Mouse (Mus musculus) MEL (cell line): Measurements from ENCODE around the gene Ivd. TPM values are rescaled to one million over a fixed set of nuclear protein-coding genes. Genes with fewer than 3 reads are reported as not detected.

Experiments used
- DNase-seq: peaks from one replicate; pipeline ENCODE4 v3.0.0; 2011; ENCODE audit warnings: low read depth, low spot score
- H3K27ac ChIP-seq: 2 replicates; pipeline ENCODE4 v1.5.1; 2012; ENCODE audit warnings: low read depth, mild to moderate bottlenecking, control low read depth, low read length, moderate library complexity; ENCODE audit not compliant: control insufficient read depth
- H3K27me3 ChIP-seq, 2 experiments: fragments of 150-350 bp in 1 of 2; sonication (generic) in 1 of 2; 2 replicates each; pipeline ENCODE4 v1.6.1; 2012; ENCODE audit warnings: low read length in 2 of 2, mild to moderate bottlenecking in 2 of 2, improper control_type of control experiment in 1 of 2, moderate library complexity in 1 of 2; ENCODE audit not compliant: insufficient read depth in 2 of 2, control insufficient read depth in 1 of 2
- H3K36me3 ChIP-seq, 2 experiments: 2 replicates each; pipeline ENCODE4 v1.6.1; 2012 to 2014; ENCODE audit warnings: low read length in 2 of 2, improper control_type of control experiment in 1 of 2, inconsistent platforms in 1 of 2, mild to moderate bottlenecking in 1 of 2; ENCODE audit not compliant: insufficient read depth in 2 of 2, control insufficient read depth in 1 of 2
- H3K4me1 ChIP-seq, 2 experiments: fragments of 150-350 bp in 1 of 2; sonication (generic) in 1 of 2; 2 replicates each; pipeline ENCODE4 v1.6.1; 2012; ENCODE audit warnings: low read length in 2 of 2, improper control_type of control experiment in 1 of 2, mild to moderate bottlenecking in 1 of 2; ENCODE audit not compliant: insufficient read depth in 2 of 2, control insufficient read depth in 1 of 2
- H3K4me3 ChIP-seq, 2 experiments: fragments of 150-350 bp in 1 of 2; sonication (generic) in 1 of 2; 2 replicates each; pipeline ENCODE4 v1.5.1; 2012; ENCODE audit warnings: low read depth in 2 of 2, low read length in 2 of 2, mild to moderate bottlenecking in 2 of 2, moderate library complexity in 2 of 2, control low read depth in 1 of 2, improper control_type of control experiment in 1 of 2; ENCODE audit not compliant: control insufficient read depth in 1 of 2, insufficient read depth in 1 of 2
- H3K79me2 ChIP-seq: 2 replicates; pipeline ENCODE4 v1.6.1; 2012; ENCODE audit warnings: mild to moderate bottlenecking, low read length, moderate library complexity; ENCODE audit not compliant: control insufficient read depth, poor library complexity, insufficient read depth
- H3K9ac ChIP-seq: 2 replicates; pipeline ENCODE4 v1.6.1; 2012; ENCODE audit warnings: low read depth, mild to moderate bottlenecking, control low read depth, low read length, moderate library complexity; ENCODE audit not compliant: control insufficient read depth, poor library complexity, severe bottlenecking
- H3K9me3 ChIP-seq: fragments of 150-350 bp; sonication (generic); replicated peaks from 2 replicates; pipeline ENCODE4 v1.6.1; 2012; ENCODE audit warnings: mild to moderate bottlenecking, low read length, improper control_type of control experiment, moderate library complexity; ENCODE audit not compliant: insufficient read depth
- BHLHE40 ChIP-seq: IDR thresholded peaks from 2 replicates; pipeline ENCODE4 v1.6.1; 2012; ENCODE audit warnings: low read depth, mild to moderate bottlenecking, inconsistent platforms, low read length, improper control_type of control experiment, borderline replicate concordance
- CTCF ChIP-seq, 3 experiments: IDR thresholded peaks in 2 of 3; conservative IDR thresholded peaks in 1 of 3; 2 replicates each; pipeline ENCODE4 v1.5.1; 2011 to 2012; ENCODE audit warnings: low read length in 3 of 3, low read depth in 2 of 3, mild to moderate bottlenecking in 2 of 3, improper control_type of control experiment in 1 of 3, inconsistent platforms in 1 of 3, mixed read lengths in 1 of 3, moderate library complexity in 1 of 3; ENCODE audit not compliant: control insufficient read depth in 1 of 3, insufficient read depth in 1 of 3, poor library complexity in 1 of 3, severe bottlenecking in 1 of 3
- ELF1 ChIP-seq: IDR thresholded peaks from 2 replicates; pipeline ENCODE4 v1.6.1; 2014; ENCODE audit warnings: low read depth, mild to moderate bottlenecking, inconsistent platforms, low read length, improper control_type of control experiment, moderate library complexity
- EP300 ChIP-seq, 2 experiments: IDR thresholded peaks; 2 replicates each; pipeline ENCODE4 v1.6.1; 2011; ENCODE audit warnings: improper control_type of control experiment in 2 of 2, low read length in 2 of 2, low read depth in 1 of 2, mild to moderate bottlenecking in 1 of 2
- GABPA ChIP-seq: IDR thresholded peaks from 2 replicates; pipeline ENCODE4 v1.6.1; 2012; ENCODE audit warnings: low read depth, mild to moderate bottlenecking, inconsistent platforms, low read length, improper control_type of control experiment, moderate library complexity
- GATA1 ChIP-seq: IDR thresholded peaks from 2 replicates; pipeline ENCODE4 v1.6.1; 2011; ENCODE audit warnings: low read depth, low read length, improper control_type of control experiment
- MAX ChIP-seq: IDR thresholded peaks from 2 replicates; pipeline ENCODE4 v1.6.1; 2011; ENCODE audit warnings: low read length, improper control_type of control experiment
- MEF2A ChIP-seq: IDR thresholded peaks from 2 replicates; pipeline ENCODE4 v1.6.1; 2014; ENCODE audit warnings: low read depth, mild to moderate bottlenecking, inconsistent platforms, low read length, improper control_type of control experiment; ENCODE audit not compliant: poor library complexity, insufficient replicate concordance, severe bottlenecking; ENCODE audit errors: extremely low read depth
- MYC ChIP-seq: IDR thresholded peaks from 2 replicates; pipeline ENCODE4 v1.6.1; 2011; ENCODE audit warnings: low read depth, mild to moderate bottlenecking, low read length, improper control_type of control experiment, moderate library complexity
- POLR2A ChIP-seq, 2 experiments: IDR thresholded peaks; 2 replicates each; pipeline ENCODE4 v1.6.1; 2011 to 2012; ENCODE audit warnings: low read length in 2 of 2, mild to moderate bottlenecking in 2 of 2, control low read depth in 1 of 2, improper control_type of control experiment in 1 of 2, low read depth in 1 of 2, moderate library complexity in 1 of 2; ENCODE audit not compliant: control insufficient read depth in 1 of 2, insufficient read depth in 1 of 2, poor library complexity in 1 of 2
- POLR2AphosphoS5 ChIP-seq: IDR thresholded peaks from 2 replicates; pipeline ENCODE4 v1.6.1; 2012; ENCODE audit warnings: low read depth, borderline replicate concordance, mild to moderate bottlenecking, inconsistent platforms, low read length, moderate library complexity, mixed read lengths
- RAD21 ChIP-seq: IDR thresholded peaks from 2 replicates; pipeline ENCODE4 v1.6.1; 2011; ENCODE audit warnings: mild to moderate bottlenecking, low read depth, low read length, improper control_type of control experiment
- SIN3A ChIP-seq: IDR thresholded peaks from 2 replicates; pipeline ENCODE4 v1.6.1; 2012; ENCODE audit warnings: low read length, improper control_type of control experiment, inconsistent platforms
- TAL1 ChIP-seq: IDR thresholded peaks from 2 replicates; pipeline ENCODE4 v1.6.1; 2012; ENCODE audit warnings: mild to moderate bottlenecking, inconsistent platforms, low read length, moderate library complexity, mixed read lengths
- TBP ChIP-seq: IDR thresholded peaks from 2 replicates; pipeline ENCODE4 v1.8.0; 2011; ENCODE audit warnings: low read depth, low read length, improper control_type of control experiment
- USF2 ChIP-seq, 2 experiments: IDR thresholded peaks; 2 replicates each; pipeline ENCODE4 v1.6.1; 2011 to 2012; ENCODE audit warnings: improper control_type of control experiment in 2 of 2, low read length in 2 of 2, borderline replicate concordance in 1 of 2, inconsistent platforms in 1 of 2, low read depth in 1 of 2, mild to moderate bottlenecking in 1 of 2; ENCODE audit not compliant: insufficient read depth in 1 of 2
- ZC3H11A ChIP-seq: IDR thresholded peaks from 2 replicates; pipeline ENCODE4 v1.6.1; 2012; ENCODE audit warnings: low read depth, mild to moderate bottlenecking, inconsistent platforms, low read length, improper control_type of control experiment
- ZKSCAN1 ChIP-seq: IDR thresholded peaks from 2 replicates; pipeline ENCODE4 v1.6.1; 2012; ENCODE audit warnings: low read depth, mild to moderate bottlenecking, inconsistent platforms, low read length, improper control_type of control experiment, moderate library complexity
- ZMIZ1 ChIP-seq: IDR thresholded peaks from 2 replicates; pipeline ENCODE4 v1.6.1; 2012; ENCODE audit warnings: low read depth, mild to moderate bottlenecking, inconsistent platforms, low read length, improper control_type of control experiment, moderate library complexity
- ZNF384 ChIP-seq: IDR thresholded peaks from 2 replicates; pipeline ENCODE4 v1.6.1; 2012; ENCODE audit warnings: low read depth, mild to moderate bottlenecking, inconsistent platforms, low read length, improper control_type of control experiment
- polyA plus RNA-seq, 2 experiments: library from polyadenylated mRNA; stranded (reverse) in 1 of 2; unstranded in 1 of 2; fragments of >175 nt in 1 of 2; fragments of >200 nt in 1 of 2; gene quantifications; 2 replicates each; pipeline versions ENCODE4 v1.2.1 to v1.2.4; 2012; ENCODE audit warnings: low replicate concordance in 2 of 2, low read depth in 1 of 2; ENCODE audit not compliant: insufficient read length in 2 of 2, insufficient read depth in 1 of 2, missing spikeins in 1 of 2
- total RNA-seq: library from RNA; depleted of rRNA; stranded (reverse); fragments of 300-350 nt; gene quantifications from 2 replicates; pipeline ENCODE4 v1.2.3, GENCODE M21; 2012

Gene Ivd
- total and polyA plus RNA-seq, 3 experiments = 17.1 to 33.4 TPM; not detected in 1

DNA sequence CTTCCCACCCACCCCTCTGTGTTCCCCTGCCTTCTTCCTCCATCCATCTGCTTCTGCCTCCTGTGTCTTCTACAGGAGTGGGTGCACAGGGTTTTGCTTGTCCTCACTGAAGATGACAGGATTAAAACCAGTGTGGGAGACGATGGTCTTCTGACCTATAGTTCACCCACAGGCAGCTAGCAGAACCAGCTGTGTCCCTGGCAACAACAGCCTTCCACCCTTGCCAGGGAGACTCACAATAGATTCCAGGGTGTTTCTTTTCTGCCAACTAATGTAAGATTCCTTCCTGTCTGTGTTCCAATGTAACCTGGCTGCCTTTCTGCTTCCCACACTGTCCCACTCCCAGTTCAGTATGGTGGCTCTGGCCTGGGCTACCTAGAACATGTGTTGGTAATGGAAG is 9.3 kb downstream of the Ivd start:
- Histone ChIP-seq H3K27ac (no peak overlapping the region), H3K4me1 (no peaks in the 10 kb centered on the region), H3K36me3 (no peaks in the 10 kb centered on the region; a peak in 1 of 4 replicates), H3K4me3 (no peak overlapping the region), H3K9ac (no peak overlapping the region), H3K79me2 (0 out of 2 replicates have a peak, but pooled peaks cover 2% of the 10 kb centered on the region), H3K9me3 (no peaks in the 10 kb centered on the region), H3K27me3 (no peaks in the 10 kb centered on the region)
- no peak for DNase-seq
- no peak for TF ChIP-seq ELF1
- TF ChIP-seq BHLHE40 = no peak
- TF ChIP-seq ZMIZ1 = no peak
- no peak for TF ChIP-seq ZNF384
- TF ChIP-seq TBP = no peak
- TF ChIP-seq MEF2A = no peak
- no peak for TF ChIP-seq ZC3H11A
- TF ChIP-seq USF2 (IDR thresholded peaks at IDR 0.05; ENCODE audit: borderline replicate concordance in 1 of 2, insufficient read depth in 1 of 2, low read depth in 1 of 2, low read length in 2 of 2) = no peak

DNA sequence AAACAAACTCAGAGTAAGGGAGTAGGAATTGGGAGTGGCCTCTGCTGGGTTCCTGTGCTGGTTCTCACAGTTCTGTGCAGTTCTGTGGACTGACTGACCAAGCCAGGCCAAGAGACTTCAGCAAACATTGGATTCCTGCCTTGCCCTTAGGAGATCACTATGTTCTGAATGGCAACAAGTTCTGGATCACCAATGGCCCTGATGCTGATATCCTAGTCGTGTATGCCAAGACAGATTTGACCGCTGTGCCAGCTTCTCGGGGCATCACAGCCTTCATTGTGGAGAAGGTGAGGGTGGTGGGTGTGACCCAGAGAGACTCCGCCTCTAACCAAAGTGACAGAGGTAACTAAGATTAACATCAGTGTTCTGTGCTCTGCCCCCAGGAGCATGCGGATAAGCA is 11.3 kb downstream of the Ivd start:
- Histone ChIP-seq H3K9me3 (no peaks in the 10 kb centered on the region), H3K27me3 (no peaks in the 10 kb centered on the region), H3K4me1 (no peaks in the 10 kb centered on the region), H3K79me2 (no peaks in the 10 kb centered on the region), H3K4me3 (no peak overlapping the region), H3K36me3 (no peaks in the 10 kb centered on the region; a peak in 1 of 4 replicates)
- no peak for TF ChIP-seq POLR2AphosphoS5
- TF ChIP-seq, all 39 proteins: peak for 0
- DNase-seq = no peak
- Histone ChIP-seq H3K9ac (no peak overlapping the region), H3K27ac (no peak overlapping the region)

DNA sequence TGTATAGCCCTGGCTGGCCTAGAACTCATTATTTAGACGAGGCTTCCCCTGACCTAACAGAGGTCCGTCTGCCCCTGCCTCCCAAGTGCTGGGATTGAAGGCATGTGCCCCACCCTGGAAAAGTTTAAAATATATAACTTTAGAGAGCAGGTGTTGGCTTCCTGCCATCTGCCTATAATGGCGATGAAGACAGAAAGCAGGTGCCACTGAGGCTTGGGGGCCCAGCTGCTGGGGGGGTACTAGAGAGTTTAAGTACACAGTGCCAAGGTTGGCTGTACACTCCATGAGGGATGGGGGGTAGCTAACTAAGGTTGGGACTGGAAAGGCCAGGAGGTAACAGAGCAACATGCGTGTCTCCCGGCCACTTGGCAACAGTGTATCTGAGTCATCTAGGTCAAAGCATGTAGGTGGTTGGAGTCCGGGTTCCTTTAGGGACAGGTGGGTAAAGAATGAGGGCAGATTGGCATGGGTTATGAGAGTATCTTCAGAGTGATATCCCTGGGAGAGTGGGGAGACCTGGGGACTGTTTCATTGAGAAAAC is 12.2 kb downstream of the Ivd start:
- Histone ChIP-seq H3K27ac (no peak overlapping the region), H3K9ac (no peak overlapping the region), H3K4me1 (no peaks in the 10 kb centered on the region), H3K79me2 (no peaks in the 10 kb centered on the region), H3K9me3 (no peaks in the 10 kb centered on the region), H3K36me3 (no peaks in the 10 kb centered on the region; a peak in 1 of 4 replicates), H3K27me3 (no peaks in the 10 kb centered on the region), H3K4me3 (no peak overlapping the region)
- no peak for DNase-seq
- TF ChIP-seq CTCF (IDR thresholded peaks at IDR 0.05 in 2 of 3, conservative IDR thresholded peaks at IDR 0.05 in 1 of 3; ENCODE audit: control insufficient read depth in 1 of 3, insufficient read depth in 1 of 3, low read depth in 2 of 3, low read length in 3 of 3, poor library complexity in 1 of 3, severe bottlenecking in 1 of 3) (no peak), MAX (no peak), POLR2AphosphoS5 (no peak), GABPA (no peak), ZKSCAN1 (no peak), TAL1 (no peak), GATA1 (no peak), BHLHE40 (no peak), RAD21 (no peak), MYC (no peak), SIN3A (no peak), TBP (no peak), EP300 (IDR thresholded peaks at IDR 0.05; ENCODE audit: low read depth in 1 of 2, low read length in 2 of 2) (no peak), POLR2A (IDR thresholded peaks at IDR 0.05; ENCODE audit: control insufficient read depth in 1 of 2, insufficient read depth in 1 of 2, low read depth in 1 of 2, low read length in 2 of 2, poor library complexity in 1 of 2) (no peak)
